Mouse (Mus musculus) heart, embryonic 16.5 days (tissue): ENCODE data around the gene Pclo. TPM values are rescaled to one million over a fixed set of nuclear protein-coding genes. Genes with fewer than 3 reads are reported as not detected.

Source experiments
- ATAC-seq: fragments of 200-750 bp; cut with Nextera tagmentation; replicated peaks from 2 replicates; pipeline ENCODE4 v1.8.0; 2017; ENCODE audit warnings: moderate number of reproducible peaks; ENCODE audit not compliant: insufficient read depth, low FRiP score; ENCODE audit errors: extremely low read depth
- H3K27ac ChIP-seq: fragments of 300-500 bp; sonication (generic); 2 replicates; pipeline ENCODE4 v1.5.1; 2014; ENCODE audit warnings: mild to moderate bottlenecking, low read length, control low read depth, moderate library complexity
- H3K27me3 ChIP-seq: fragments of 300-500 bp; sonication (generic); 2 replicates; pipeline ENCODE4 v1.6.1; 2014; ENCODE audit warnings: low read length, mixed read lengths; ENCODE audit not compliant: control insufficient read depth, insufficient read depth
- H3K36me3 ChIP-seq: fragments of 300-500 bp; sonication (generic); 2 replicates; pipeline ENCODE4 v1.6.1; 2014; ENCODE audit not compliant: control insufficient read depth, insufficient read depth
- H3K4me1 ChIP-seq: fragments of 300-500 bp; sonication (generic); 2 replicates; pipeline ENCODE4 v1.6.1; 2014; ENCODE audit warnings: low read length, mixed read lengths; ENCODE audit not compliant: control insufficient read depth, insufficient read depth
- H3K4me2 ChIP-seq: fragments of 300-500 bp; sonication (generic); 2 replicates; pipeline ENCODE4 v1.6.1; 2014; ENCODE audit warnings: low read depth, mild to moderate bottlenecking, control low read depth, low read length
- H3K4me3 ChIP-seq: fragments of 300-500 bp; sonication (generic); 2 replicates; pipeline ENCODE4 v1.5.1; 2014; ENCODE audit warnings: mild to moderate bottlenecking, control low read depth, low read length
- H3K9ac ChIP-seq: fragments of 300-500 bp; sonication (generic); 2 replicates; pipeline ENCODE4 v1.6.1; 2014; ENCODE audit warnings: low read length, control low read depth
- H3K9me3 ChIP-seq: fragments of 300-500 bp; sonication (generic); replicated peaks from 2 replicates; pipeline ENCODE4 v1.6.1; 2016; ENCODE audit warnings: low read length; ENCODE audit not compliant: control insufficient read depth
- WGBS: fragments of 180-500 bp; shearing (Covaris S2); extraction: QIAGEN DNeasy Blood & Tissue Kit; methylation state at CpG from one replicate; pipeline ENCODE4 v1.1.7; 2014; 5-methylcytosine and 5-hydroxymethylcytosine counted together
- polyA plus RNA-seq: library from polyadenylated mRNA; unstranded; fragments of >200 nt; fragmentation: Nextera tagmentation; extraction: Ambion mirVana; gene quantifications from 2 replicates; pipeline ENCODE4 v1.2.1, GENCODE M21; 2015

Pclo gene
- polyA plus RNA-seq, 1 experiment from 2014 or later: 0.17 TPM

- Histone ChIP-seq H3K4me2 (no peak overlapping the region), H3K27ac (no peak overlapping the region), H3K9ac (no peak overlapping the region), H3K9me3 (no peaks in the 10 kb centered on the region), H3K4me3 (no peak overlapping the region), H3K36me3 (no peaks in the 10 kb centered on the region), H3K4me1 (no peaks in the 10 kb centered on the region), H3K27me3 (no peaks in the 10 kb centered on the region)
- 76% methylated on average over 3 of the region's 3 CpGs for WGBS
- no peak for ATAC-seq
Observed at GRCm38 (mm10) chr5:14645856-14646255, 131.1 kb downstream of the Pclo start.

- Histone ChIP-seq H3K27me3 (no peaks in the 10 kb centered on the region), H3K4me2 (no peak overlapping the region), H3K4me3 (no peak overlapping the region), H3K9ac (no peak overlapping the region), H3K9me3 (no peaks in the 10 kb centered on the region), H3K4me1 (no peaks in the 10 kb centered on the region), H3K36me3 (no peaks in the 10 kb centered on the region), H3K27ac (no peak overlapping the region)
- 83% methylated on average over 1 of the region's 1 CpGs for WGBS
- ATAC-seq: no peak
Observed at GRCm38 (mm10) chr5:14660637-14661036, 145.9 kb downstream of the Pclo start.

GRCm38 (mm10) chr5:14662180-14662579, 147.5 kb downstream of the Pclo start:
- WGBS: 58% methylated on average over 1 of the region's 1 CpGs
- H3K4me3 ChIP-seq: no peak overlapping the region
- H3K4me2 ChIP-seq: no peak overlapping the region
- no peak overlapping the region for H3K9ac ChIP-seq
- H3K9me3 ChIP-seq: no peaks in the 10 kb centered on the region
- H3K27me3 ChIP-seq: no peaks in the 10 kb centered on the region
- no peak for ATAC-seq
- no peaks in the 10 kb centered on the region for H3K4me1 ChIP-seq
- no peaks in the 10 kb centered on the region for H3K36me3 ChIP-seq
- H3K27ac ChIP-seq: no peak overlapping the region

GRCm38 (mm10) chr5:14662603-14663002, 147.9 kb downstream of the Pclo start:
- Histone ChIP-seq H3K36me3 (no peaks in the 10 kb centered on the region), H3K27me3 (no peaks in the 10 kb centered on the region), H3K27ac (no peak overlapping the region), H3K9ac (no peak overlapping the region), H3K4me3 (no peak overlapping the region), H3K9me3 (no peaks in the 10 kb centered on the region), H3K4me1 (no peaks in the 10 kb centered on the region), H3K4me2 (no peak overlapping the region)
- WGBS: 57% methylated on average over 1 of the region's 1 CpGs
- no peak for ATAC-seq

- no peak for ATAC-seq
- H3K36me3 ChIP-seq: no peaks in the 10 kb centered on the region
- no peak overlapping the region for H3K9ac ChIP-seq
- WGBS: 77% methylated on average over 6 of the region's 6 CpGs
- H3K4me1 ChIP-seq: no peaks in the 10 kb centered on the region
- no peak overlapping the region for H3K4me2 ChIP-seq
- no peaks in the 10 kb centered on the region for H3K27me3 ChIP-seq
- H3K27ac ChIP-seq: no peak overlapping the region
- H3K9me3 ChIP-seq: no peaks in the 10 kb centered on the region; the same call in 1 of the 2 replicates
- H3K4me3 ChIP-seq: no peak overlapping the region
Observed at GRCm38 (mm10) chr5:14680419-14680818, 165.7 kb downstream of the Pclo start.

- no peaks in the 10 kb centered on the region for H3K4me1 ChIP-seq
- H3K4me2 ChIP-seq: no peak overlapping the region
- ATAC-seq: no peak
- H3K27ac ChIP-seq: no peak overlapping the region
- no peaks in the 10 kb centered on the region for H3K27me3 ChIP-seq
- H3K36me3 ChIP-seq: no peaks in the 10 kb centered on the region
- no peak overlapping the region for H3K4me3 ChIP-seq
- H3K9ac ChIP-seq: no peak overlapping the region
- 72% methylated on average over 2 of the region's 2 CpGs for WGBS
- H3K9me3 ChIP-seq: no peaks in the 10 kb centered on the region
Observed at GRCm38 (mm10) chr5:14691995-14692394, 177.3 kb downstream of the Pclo start.

- H3K9me3 ChIP-seq: no peaks in the 10 kb centered on the region
- H3K36me3 ChIP-seq: no peaks in the 10 kb centered on the region
- no peaks in the 10 kb centered on the region for H3K4me1 ChIP-seq
- no peak overlapping the region for H3K27ac ChIP-seq
- H3K9ac ChIP-seq: no peak overlapping the region
- 91% methylated on average over 2 of the region's 2 CpGs for WGBS
- H3K4me2 ChIP-seq: no peak overlapping the region
- no peaks in the 10 kb centered on the region for H3K27me3 ChIP-seq
- H3K4me3 ChIP-seq: no peak overlapping the region
- no peak for ATAC-seq
Observed at GRCm38 (mm10) chr5:14696745-14697144, 182.0 kb downstream of the Pclo start.

- no peak overlapping the region for H3K4me2 ChIP-seq
- no peak for ATAC-seq
- no peak overlapping the region for H3K9ac ChIP-seq
- H3K9me3 ChIP-seq: no peaks in the 10 kb centered on the region
- no peaks in the 10 kb centered on the region for H3K4me1 ChIP-seq
- H3K4me3 ChIP-seq: no peak overlapping the region
- H3K27me3 ChIP-seq: no peaks in the 10 kb centered on the region
- no peaks in the 10 kb centered on the region for H3K36me3 ChIP-seq
- no peak overlapping the region for H3K27ac ChIP-seq
Observed at GRCm38 (mm10) chr5:14700900-14701299, 186.2 kb downstream of the Pclo start.

GRCm38 (mm10) chr5:14705423-14705822, 190.7 kb downstream of the Pclo start:
- Histone ChIP-seq H3K9ac (no peak overlapping the region), H3K27me3 (no peaks in the 10 kb centered on the region), H3K4me3 (no peak overlapping the region), H3K9me3 (no peaks in the 10 kb centered on the region), H3K4me2 (no peak overlapping the region), H3K27ac (no peak overlapping the region), H3K36me3 (no peaks in the 10 kb centered on the region), H3K4me1 (no peaks in the 10 kb centered on the region)
- 60% methylated on average over 2 of the region's 2 CpGs for WGBS
- ATAC-seq: no peak

- no peak for ATAC-seq
- H3K4me2 ChIP-seq: no peak overlapping the region
- H3K9ac ChIP-seq: no peak overlapping the region
- H3K9me3 ChIP-seq: no peaks in the 10 kb centered on the region
- H3K4me1 ChIP-seq: no peaks in the 10 kb centered on the region
- 74% methylated on average over 4 of the region's 4 CpGs for WGBS
- H3K36me3 ChIP-seq: no peaks in the 10 kb centered on the region
- H3K4me3 ChIP-seq: no peak overlapping the region
- no peaks in the 10 kb centered on the region for H3K27me3 ChIP-seq
- H3K27ac ChIP-seq: no peak overlapping the region
Observed at GRCm38 (mm10) chr5:14707311-14707710, 192.6 kb downstream of the Pclo start.
